Mouse (Mus musculus): ENCODE measurements around the gene Abhd17b. TPM values are rescaled to one million over a fixed set of nuclear protein-coding genes. Genes with fewer than 3 reads are reported as not detected.

Abhd17b gene
- total RNA-seq (2023), result 29.6 TPM

GRCm38 (mm10) chr19:21653172-21653981, at the start of gene Abhd17b:
TSS of gene Abhd17b (plus strand) at chr19:21653185.

GRCm38 (mm10) chr19:21652285-21653171, 457 bp upstream of the Abhd17b start, which contains the start of gene 1110059E24Rik:
TSS of gene 1110059E24Rik (minus strand) at chr19:21652976.

Other genes with a start within 250 kb of the Abhd17b start
- gene Gda, start 179.7 kb upstream of the Abhd17b start, total RNA-seq (2023), result 3.0 TPM
- 39.7 TPM for gene 1110059E24Rik, start 209 bp upstream of the Abhd17b start, total RNA-seq (2023)
- 3.2 TPM for gene Cemip2, start 125.2 kb downstream of the Abhd17b start, total RNA-seq (2023)

All from CD8-positive naive resting alpha-beta T cell, adult 57 days (primary cell).